ENCODE assay signal across 24 mouse cellular contexts in genomic region chr13:12227606-12228005, GRCm38 (mm10). TPM values are rescaled to one million over a fixed set of nuclear protein-coding genes. Genes with fewer than 3 reads are reported as not detected.
DNase-seq lines count a peak whose midpoint lies in the region; ATAC-seq and TF ChIP-seq lines count a peak whose summit lies in the region.
"Had no signal": no experiment of that assay in that cellular context is flagged by ENCODE, and none has a peak within 500 bp of the region (broad histone marks: within the 10 kb centered on the region; RNA-seq: fewer than 3 reads in every experiment).

No protein-coding gene starts in this region.

- WGBS in embryonic facial prominence, embryonic 14.5 days, result 78% methylated on average over 5 of the region's 5 CpGs
- WGBS in embryonic facial prominence, embryonic 10.5 days, result 78% methylated on average over 5 of the region's 5 CpGs
- whole genome bisulfite sequencing in kidney, adult 2 months, result 60% methylated on average over 5 of the region's 5 CpGs
- WGBS in kidney, embryonic 16.5 days, result 78% methylated on average over 5 of the region's 5 CpGs
- WGBS in lung, embryonic 16.5 days, result 52% methylated on average over 5 of the region's 5 CpGs

- peaks cover 82% of the 10 kb centered on the region for H3K36me3 ChIP-seq in embryonic facial prominence, embryonic 14.5 days (ENCODE audit: control insufficient read depth, insufficient read depth, low read length)
- peaks cover 96% of the 10 kb centered on the region for H3K36me3 ChIP-seq in embryonic facial prominence, embryonic 10.5 days (replicated peaks)
- H3K36me3 ChIP-seq in kidney, adult 2 months (ENCODE audit: control insufficient read depth, insufficient read depth, low read length), result peaks cover 3% of the 10 kb centered on the region
- H3K36me3 ChIP-seq in kidney, embryonic 16.5 days (ENCODE audit: insufficient read depth, low read length), result peaks cover 40% of the 10 kb centered on the region
- H3K36me3 ChIP-seq in lung, embryonic 16.5 days (ENCODE audit: control insufficient read depth, insufficient read depth, low read length), result peaks cover 31% of the 10 kb centered on the region

- no peak overlapping the region for H3K9ac ChIP-seq in embryonic facial prominence, embryonic 14.5 days (ENCODE audit: low read depth, low read length)
- H3K9ac ChIP-seq in kidney, embryonic 16.5 days (replicated peaks; ENCODE audit: low read length), result no peak overlapping the region
- no peak overlapping the region for H3K9ac ChIP-seq in lung, embryonic 16.5 days (ENCODE audit: low read length)
- H3K9ac ChIP-seq: embryonic facial prominence, embryonic 12.5 days; forebrain, embryonic 12.5 days; heart, embryonic 12.5 days; hindbrain, embryonic 14.5 days had no signal

- H3K27ac ChIP-seq in embryonic facial prominence, embryonic 14.5 days (replicated peaks; ENCODE audit: low read depth, low read length), result no peak overlapping the region
- no peak overlapping the region for H3K27ac ChIP-seq in embryonic facial prominence, embryonic 10.5 days (replicated peaks)
- H3K27ac ChIP-seq in kidney, adult 2 months (ENCODE audit: insufficient read depth, low read depth, low read length), result peak overlapping the region; percentile 57; the same call in 1 of the 2 replicates
- no peak overlapping the region for H3K27ac ChIP-seq in kidney, embryonic 16.5 days (ENCODE audit: low read length)
- 0 out of 2 replicates have a peak overlapping the region, but pooled peaks have one; percentile 31 for H3K27ac ChIP-seq in lung, embryonic 16.5 days (ENCODE audit: low read length)
- H3K27ac ChIP-seq: embryonic facial prominence, embryonic 12.5 days; forebrain, embryonic 12.5 days; heart, adult 2 months; hindbrain, embryonic 10.5 days; hindbrain, embryonic 14.5 days had no signal

- peak; percentile 12 for DNase-seq in embryonic facial prominence, embryonic 14.5 days (ENCODE audit: low spot score)
- no peak for DNase-seq in embryonic facial prominence, embryonic 10.5 days (ENCODE audit: low spot score)
- DNase-seq in kidney, adult 2 months, result peak; percentile 58
- DNase-seq in lung, postnatal 14 days, result no peak
- peak; percentile 5 for DNase-seq in lung, postnatal 36 days
- DNase-seq in ovary, postnatal 10 days (ENCODE audit: low spot score), result no peak
- DNase-seq: adrenal gland, postnatal 10 days; B cell, adult 2 months; cerebellum, adult 11 months; cerebellum, adult 8-10 months; cerebellum, postnatal 14 days; embryo, embryonic 11 days; gastrocnemius, postnatal 36 days; heart, adult 2 months had no signal

- no peaks in the 10 kb centered on the region for H3K4me1 ChIP-seq in embryonic facial prominence, embryonic 14.5 days (ENCODE audit: control insufficient read depth, insufficient read depth, low read length)
- H3K4me1 ChIP-seq in embryonic facial prominence, embryonic 10.5 days, result no peaks in the 10 kb centered on the region
- peaks cover 6% of the 10 kb centered on the region; the same call in 1 of the 2 replicates for H3K4me1 ChIP-seq in kidney, adult 2 months (ENCODE audit: control insufficient read depth, insufficient read depth, low read length)
- no peaks in the 10 kb centered on the region for H3K4me1 ChIP-seq in kidney, embryonic 16.5 days (ENCODE audit: insufficient read depth, low read length)
- H3K4me1 ChIP-seq in lung, embryonic 16.5 days (replicated peaks; ENCODE audit: control insufficient read depth, insufficient read depth, low read length), result 0 out of 2 replicates have a peak, but pooled peaks cover 3% of the 10 kb centered on the region
- H3K4me1 ChIP-seq: embryonic facial prominence, embryonic 12.5 days; forebrain, embryonic 12.5 days; heart, embryonic 12.5 days; hindbrain, embryonic 10.5 days had no signal

- no peak overlapping the region for H3K4me3 ChIP-seq in embryonic facial prominence, embryonic 14.5 days (ENCODE audit: low read depth, low read length)
- no peak overlapping the region for H3K4me3 ChIP-seq in embryonic facial prominence, embryonic 10.5 days
- H3K4me3 ChIP-seq in kidney, adult 2 months (ENCODE audit: insufficient read depth, low read depth, low read length), result no peak overlapping the region
- H3K4me3 ChIP-seq in kidney, embryonic 16.5 days (ENCODE audit: low read length), result no peak overlapping the region
- H3K4me3 ChIP-seq in lung, embryonic 16.5 days (ENCODE audit: low read length), result no peak overlapping the region
- H3K4me3 ChIP-seq: embryonic facial prominence, embryonic 12.5 days; forebrain, embryonic 12.5 days; heart, adult 2 months; heart, embryonic 12.5 days; hindbrain, embryonic 10.5 days had no signal

- H3K27me3 ChIP-seq in embryonic facial prominence, embryonic 14.5 days (replicated peaks; ENCODE audit: control insufficient read depth, insufficient read depth, low read length), result no peaks in the 10 kb centered on the region
- H3K27me3 ChIP-seq in embryonic facial prominence, embryonic 10.5 days (replicated peaks; ENCODE audit: low read depth, poor library complexity, severe bottlenecking), result no peaks in the 10 kb centered on the region
- H3K27me3 ChIP-seq in kidney, adult 2 months (replicated peaks; ENCODE audit: control insufficient read depth, insufficient read depth, low read length), result no peaks in the 10 kb centered on the region
- H3K27me3 ChIP-seq in kidney, embryonic 16.5 days (ENCODE audit: insufficient read depth, low read length), result no peaks in the 10 kb centered on the region
- H3K27me3 ChIP-seq in lung, embryonic 16.5 days (ENCODE audit: control insufficient read depth, insufficient read depth, low read depth, low read length), result no peaks in the 10 kb centered on the region
- H3K27me3 ChIP-seq: embryonic facial prominence, embryonic 12.5 days; forebrain, embryonic 12.5 days; heart, embryonic 12.5 days had no signal

- TF ChIP-seq CTCF in kidney, adult 2 months (conservative IDR thresholded peaks at IDR 0.05; ENCODE audit: insufficient read depth, insufficient read length, low read depth, low read length), result no peak

- H3K4me2 ChIP-seq in embryonic facial prominence, embryonic 14.5 days (ENCODE audit: low read depth, low read length), result no peak overlapping the region
- H3K4me2 ChIP-seq in kidney, embryonic 16.5 days (replicated peaks; ENCODE audit: low read depth, low read length), result no peak overlapping the region
- no peak overlapping the region for H3K4me2 ChIP-seq in lung, embryonic 16.5 days (ENCODE audit: low read depth, low read length)
- H3K4me2 ChIP-seq: embryonic facial prominence, embryonic 12.5 days; forebrain, embryonic 12.5 days; heart, embryonic 12.5 days; hindbrain, embryonic 14.5 days had no signal

- ATAC-seq in embryonic facial prominence, embryonic 14.5 days (ENCODE audit: low read depth), result no peak
- ATAC-seq in kidney, embryonic 16.5 days (ENCODE audit: low FRiP score, low TSS enrichment), result no peak
- ATAC-seq in lung, embryonic 16.5 days (ENCODE audit: low read depth), result peak; percentile 38; the same call in 1 of the 2 replicates
- ATAC-seq: CD4-positive, CD25-positive, alpha-beta regulatory T cell, adult 4 months; forebrain, embryonic 16.5 days had no signal

- no peaks in the 10 kb centered on the region for H3K9me3 ChIP-seq in embryonic facial prominence, embryonic 14.5 days (ENCODE audit: control insufficient read depth, low read length)
- H3K9me3 ChIP-seq in embryonic facial prominence, embryonic 10.5 days, result no peaks in the 10 kb centered on the region
- H3K9me3 ChIP-seq in kidney, embryonic 16.5 days (ENCODE audit: low read length), result no peaks in the 10 kb centered on the region
- H3K9me3 ChIP-seq in lung, embryonic 16.5 days (ENCODE audit: control insufficient read depth, low read length), result no peaks in the 10 kb centered on the region
- H3K9me3 ChIP-seq: embryonic facial prominence, embryonic 12.5 days; forebrain, embryonic 12.5 days; G1E; heart, embryonic 12.5 days; hindbrain, embryonic 10.5 days had no signal

- TF ChIP-seq POLR2A in kidney, adult 2 months (IDR thresholded peaks at IDR 0.05; ENCODE audit: low read depth, low read length), result no peak

RNA-seq across cellular contexts. Expression of gene Mtr, which starts 30.3 kb away (rescaled TPM):
- polyA plus RNA-seq in embryonic facial prominence, embryonic 14.5 days (2014; fragmentation: Nextera tagmentation; extraction: Ambion mirVana), result 20.5 and 23.4 TPM in 2 replicates
- 22.3 and 22.6 TPM in 2 replicates for polyA plus RNA-seq in embryonic facial prominence, embryonic 10.5 days (2016; fragmentation: Nextera tagmentation; extraction: Ambion mirVana)
- 6.6 and 7.4 TPM in 2 replicates for polyA plus RNA-seq in kidney, adult 2 months (2012; rRNA removed)
- 13.4 and 14.3 TPM in 2 replicates for polyA plus RNA-seq in kidney, embryonic 16.5 days (2015; fragmentation: Nextera tagmentation; extraction: Ambion mirVana)
- polyA plus RNA-seq in lung, embryonic 16.5 days (2015; fragmentation: Nextera tagmentation; extraction: Ambion mirVana), result 15.3 and 15.6 TPM in 2 replicates

Comparison
In these comparisons a context has a peak if more than half of its experiments do, and no peak if none do; other contexts are left out.
1. DNase-seq: peak in embryonic facial prominence, embryonic 14.5 days (single experiment), kidney, adult 2 months (single experiment) and lung, postnatal 36 days (single experiment); none in embryonic facial prominence, embryonic 10.5 days (single experiment), lung, postnatal 14 days (single experiment) and ovary, postnatal 10 days (single experiment).
2. H3K27ac ChIP-seq: peak in kidney, adult 2 months (single experiment) and lung, embryonic 16.5 days (single experiment); none in embryonic facial prominence, embryonic 14.5 days (single experiment), embryonic facial prominence, embryonic 10.5 days (single experiment) and kidney, embryonic 16.5 days (single experiment).